Mouse (Mus musculus): ENCODE measurements at regions not wholly inside any gene's neighbourhood (a gene's known extent, or its start where the extent isn't known, plus 50 kb on each side); places are given as distances from the start of the nearest gene placed in this dataset.

- TF ChIP-seq CTCF (IDR thresholded peaks at IDR 0.05; ENCODE audit: low read depth, low read length): no peak
- no peak for TF ChIP-seq TAL1 (conservative IDR thresholded peaks at IDR 0.05; ENCODE audit: low read depth, low read length)
- TF ChIP-seq GATA1 (IDR thresholded peaks at IDR 0.05; ENCODE audit: borderline replicate concordance, low read length): no peak
- TF ChIP-seq POLR2AphosphoS5 (IDR thresholded peaks at IDR 0.05; ENCODE audit: insufficient replicate concordance, low read depth, low read length): no peak
Observed at GRCm38 (mm10) chr13:37288993-37289392, 56.0 kb upstream of the Ly86 start.
